Mouse (Mus musculus) liver, embryonic 14.5 days (tissue): Measurements from ENCODE around the gene St6galnac5. TPM values are rescaled to one million over a fixed set of nuclear protein-coding genes. Genes with fewer than 3 reads are reported as not detected.
A peak's percentile ranks its signal among the peaks of the same experiment; 100 is the strongest.

Experiments
- ATAC-seq: fragments of 200-750 bp; cut with Nextera tagmentation; 2 replicates; pipeline ENCODE4 v1.8.0; 2017; ENCODE audit warnings: moderate number of reproducible peaks, mild to moderate bottlenecking, moderate library complexity; ENCODE audit not compliant: insufficient read depth
- DNase-seq, 3 experiments: peaks; one replicate each; pipeline ENCODE4 v3.0.0-alpha.2; 2012 to 2013; ENCODE audit warnings: low read depth in 3 of 3, low spot score in 3 of 3
- H3K27ac ChIP-seq: fragments of 300-500 bp; sonication (generic); 2 replicates; pipeline ENCODE4 v1.5.1; 2014; ENCODE audit warnings: moderate library complexity, mild to moderate bottlenecking, control low read depth, inconsistent platforms
- H3K27me3 ChIP-seq: fragments of 300-500 bp; sonication (generic); 2 replicates; pipeline ENCODE4 v1.6.1; 2014; ENCODE audit warnings: mild to moderate bottlenecking, low read length, moderate library complexity; ENCODE audit not compliant: control insufficient read depth, insufficient read depth
- H3K36me3 ChIP-seq: fragments of 300-500 bp; sonication (generic); replicated peaks from 2 replicates; pipeline ENCODE4 v1.6.1; 2014; ENCODE audit warnings: low read depth; ENCODE audit not compliant: control insufficient read depth, insufficient read depth
- H3K4me1 ChIP-seq, 2 experiments: fragments of 200-500 bp in 1 of 2; fragments of 300-500 bp in 1 of 2; sonication (generic) in 1 of 2; replicated peaks; 2 replicates each; pipeline ENCODE4 v1.6.1; 2012 to 2014; ENCODE audit warnings: antibody characterized with exemption in 1 of 2, inconsistent platforms in 1 of 2, low read length in 1 of 2; ENCODE audit not compliant: control insufficient read depth in 2 of 2, insufficient read depth in 2 of 2
- H3K4me2 ChIP-seq: fragments of 300-500 bp; sonication (generic); 2 replicates; pipeline ENCODE4 v1.6.1; 2014; ENCODE audit warnings: low read depth, mild to moderate bottlenecking, control low read depth, moderate library complexity
- H3K4me3 ChIP-seq, 2 experiments: fragments of 200-500 bp in 1 of 2; fragments of 300-500 bp in 1 of 2; sonication (generic) in 1 of 2; 2 replicates each; pipeline ENCODE4 v1.5.1; 2012 to 2014; ENCODE audit warnings: low read depth in 2 of 2, low read length in 2 of 2, mild to moderate bottlenecking in 2 of 2, control low read depth in 1 of 2, inconsistent platforms in 1 of 2, moderate library complexity in 1 of 2; ENCODE audit not compliant: insufficient read depth in 1 of 2
- H3K9ac ChIP-seq: fragments of 300-500 bp; sonication (generic); replicated peaks from 2 replicates; pipeline ENCODE4 v1.6.1; 2014; ENCODE audit warnings: mild to moderate bottlenecking, control low read depth, moderate library complexity
- H3K9me3 ChIP-seq: fragments of 300-500 bp; sonication (generic); 2 replicates; pipeline ENCODE4 v1.6.1; 2016; ENCODE audit warnings: low read length, mixed read lengths; ENCODE audit not compliant: control insufficient read depth
- CTCF ChIP-seq: IDR thresholded peaks from 2 replicates; pipeline ENCODE4 v1.5.1; 2016; ENCODE audit warnings: antibody characterized with exemption, low read depth, control low read depth
- EP300 ChIP-seq: IDR thresholded peaks from 2 replicates; pipeline ENCODE4 v1.6.1; 2016; ENCODE audit warnings: antibody characterized with exemption, low read depth
- WGBS: fragments of 180-500 bp; shearing (Covaris S2); extraction: QIAGEN DNeasy Blood & Tissue Kit; methylation state at CpG from one replicate; pipeline ENCODE4 v1.1.7; 2014; ENCODE audit not compliant: insufficient replicate concordance; 5-methylcytosine and 5-hydroxymethylcytosine counted together
- polyA plus RNA-seq, 2 experiments: library from polyadenylated mRNA; depleted of rRNA in 1 of 2; stranded (reverse) in 1 of 2; unstranded in 1 of 2; fragments of >200 nt; fragmentation: Nextera tagmentation in 1 of 2; extraction: Ambion mirVana in 1 of 2; gene quantifications; 2 replicates each; pipeline versions ENCODE4 v1.2.1 to v1.2.3; 2012 to 2014

St6galnac5 gene
- polyA plus RNA-seq, 2 experiments, result 0.01 TPM; not detected in 1

- peaks cover 26% of the 10 kb centered on the region for H3K27me3 ChIP-seq
- no peak for DNase-seq
- H3K36me3 ChIP-seq, result no peaks in the 10 kb centered on the region
- peak overlapping the region; percentile 1 for H3K4me2 ChIP-seq
- H3K4me3 ChIP-seq, result 0 out of 4 replicates have a peak overlapping the region, but pooled peaks of 1 of the 2 experiments have one; percentile 8
- H3K27ac ChIP-seq, result no peak overlapping the region
- H3K9ac ChIP-seq, result no peak overlapping the region
- WGBS, result under 1% methylated on average over 47 of the region's 47 CpGs
- H3K9me3 ChIP-seq, result no peaks in the 10 kb centered on the region
- no peak for TF ChIP-seq CTCF
- TF ChIP-seq EP300, result no peak
- peaks cover 0 to 5% of the 10 kb centered on the region in 2 experiments; a peak in 1 of 4 replicates for H3K4me1 ChIP-seq
- ATAC-seq, result no peak
These were observed 770 bp downstream of the St6galnac5 start for GRCm38 (mm10) chr3:152980978-152981974.

- Histone ChIP-seq H3K27ac (no peak overlapping the region), H3K4me3 (no peak overlapping the region), H3K27me3 (peaks cover 26% of the 10 kb centered on the region), H3K4me2 (no peak overlapping the region), H3K36me3 (no peaks in the 10 kb centered on the region), H3K9me3 (no peaks in the 10 kb centered on the region), H3K4me1 (peaks cover 0 to 5% of the 10 kb centered on the region in 2 experiments; a peak in 1 of 4 replicates), H3K9ac (no peak overlapping the region)
- WGBS, result 20% methylated on average over 6 of the region's 6 CpGs
- no peak for ATAC-seq
- TF ChIP-seq CTCF (no peak), EP300 (no peak)
- no peak for DNase-seq
These were observed 1.6 kb downstream of the St6galnac5 start for GRCm38 (mm10) chr3:152980431-152980830.

- Histone ChIP-seq H3K27me3 (peaks cover 26% of the 10 kb centered on the region), H3K4me1 (peaks cover 0 to 5% of the 10 kb centered on the region in 2 experiments; a peak in 1 of 4 replicates), H3K9me3 (no peaks in the 10 kb centered on the region), H3K9ac (no peak overlapping the region), H3K4me3 (no peak overlapping the region), H3K4me2 (no peak overlapping the region), H3K27ac (no peak overlapping the region), H3K36me3 (no peaks in the 10 kb centered on the region)
- no peak for TF ChIP-seq CTCF
- TF ChIP-seq EP300, result peak; percentile 59
- ATAC-seq (peak; percentile 84), DNase-seq (peak; percentile 20 to 37 (median 20))
- 5% methylated on average over 11 of the region's 11 CpGs for WGBS
These were observed 2.5 kb downstream of the St6galnac5 start for GRCm38 (mm10) chr3:152979481-152980092.

GRCm38 (mm10) chr3:152971373-152971772 lies 10.7 kb downstream of the St6galnac5 start:
- TF ChIP-seq CTCF, result no peak
- TF ChIP-seq EP300, result no peak
- no peak for ATAC-seq
- DNase-seq, result no peak
- WGBS, result 62% methylated on average over 4 of the region's 4 CpGs
- Histone ChIP-seq H3K27ac (no peak overlapping the region), H3K9ac (no peak overlapping the region), H3K4me2 (no peak overlapping the region), H3K36me3 (no peaks in the 10 kb centered on the region), H3K4me3 (no peak overlapping the region), H3K4me1 (no peaks in the 10 kb centered on the region), H3K9me3 (no peaks in the 10 kb centered on the region), H3K27me3 (no peaks in the 10 kb centered on the region)
